Mouse (Mus musculus): Measurements from ENCODE around the gene Msln. TPM values are rescaled to one million over a fixed set of nuclear protein-coding genes. Genes with fewer than 3 reads are reported as not detected.
A peak's percentile ranks its signal among the peaks of the same experiment; 100 is the strongest.

Gene Msln
- polyA plus RNA-seq, 1 experiment from 2014 or later, result 12.9 TPM

DNA sequence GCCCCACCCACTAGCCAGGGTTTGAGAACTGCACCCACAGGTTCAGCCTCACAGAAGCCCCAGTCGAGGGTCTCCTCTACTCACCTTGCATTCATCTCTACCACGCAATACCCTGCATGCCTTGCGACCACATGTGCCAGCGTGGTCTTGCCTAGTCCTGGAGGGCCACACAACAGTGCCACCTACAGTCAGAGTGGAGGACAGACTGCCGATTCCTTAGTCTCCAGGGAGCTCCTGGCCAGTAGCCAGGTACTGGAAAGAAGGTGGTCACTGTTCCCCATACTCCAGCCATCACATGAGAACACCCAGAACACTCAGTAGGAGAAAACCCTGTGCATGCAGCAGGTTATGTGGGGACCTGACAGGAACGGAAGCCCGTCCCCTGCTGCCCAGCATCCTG is 30.3 kb downstream of the Msln start:
- 85% methylated on average over 7 of the region's 7 CpGs for WGBS
- peaks cover 14% of the 10 kb centered on the region for H3K4me1 ChIP-seq (replicated peaks; ENCODE audit: control insufficient read depth, insufficient read depth, low read length)
- no peak overlapping the region for H3K9ac ChIP-seq (ENCODE audit: low read length)
- H3K36me3 ChIP-seq (ENCODE audit: control insufficient read depth, insufficient read depth, low read length), result peaks cover 52% of the 10 kb centered on the region
- no peak for DNase-seq (ENCODE audit: low spot score)
- H3K4me3 ChIP-seq (ENCODE audit: low read depth, low read length), result no peak overlapping the region
- no peaks in the 10 kb centered on the region for H3K27me3 ChIP-seq (replicated peaks; ENCODE audit: control insufficient read depth, insufficient read depth, low read length)
- ATAC-seq (replicated peaks; ENCODE audit: low FRiP score, low TSS enrichment, low read depth), result no peak
- no peaks in the 10 kb centered on the region for H3K9me3 ChIP-seq (ENCODE audit: control insufficient read depth, low read length)
- no peak overlapping the region for H3K27ac ChIP-seq (ENCODE audit: low read depth)
- no peak overlapping the region for H3K4me2 ChIP-seq (ENCODE audit: low read length)

DNA sequence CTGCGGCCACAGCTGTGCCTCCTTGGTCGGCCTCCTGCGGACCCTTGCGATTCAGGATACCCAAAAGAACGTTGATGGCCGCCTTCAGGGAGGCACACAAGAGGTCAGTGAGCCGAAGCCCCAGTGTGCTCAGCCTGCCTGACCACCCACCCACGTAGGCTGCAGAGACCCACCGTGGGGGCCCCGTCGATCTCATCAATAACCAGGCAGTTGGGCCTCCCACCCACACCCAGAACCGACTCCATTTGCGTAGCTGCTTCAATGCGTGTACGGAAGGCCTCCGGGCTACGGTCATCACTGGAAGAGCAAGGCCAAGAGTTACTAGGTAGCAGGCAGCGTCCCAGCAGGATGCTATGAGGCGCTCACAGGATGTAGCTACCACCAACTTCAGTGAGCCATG is 30.7 kb downstream of the Msln start:
- Histone ChIP-seq H3K36me3 (ENCODE audit: control insufficient read depth, insufficient read depth, low read length) (peaks cover 52% of the 10 kb centered on the region), H3K27ac (ENCODE audit: low read depth) (no peak overlapping the region), H3K4me2 (ENCODE audit: low read length) (no peak overlapping the region), H3K4me1 (replicated peaks; ENCODE audit: control insufficient read depth, insufficient read depth, low read length) (peaks cover 12% of the 10 kb centered on the region), H3K9me3 (ENCODE audit: control insufficient read depth, low read length) (no peaks in the 10 kb centered on the region), H3K9ac (ENCODE audit: low read length) (no peak overlapping the region), H3K4me3 (ENCODE audit: low read depth, low read length) (no peak overlapping the region), H3K27me3 (replicated peaks; ENCODE audit: control insufficient read depth, insufficient read depth, low read length) (0 out of 2 replicates have a peak, but pooled peaks cover under 1% of the 10 kb centered on the region)
- ATAC-seq (replicated peaks; ENCODE audit: low FRiP score, low TSS enrichment, low read depth) (no peak), DNase-seq (ENCODE audit: low spot score) (no peak)
- 95% methylated on average over 19 of the region's 19 CpGs for WGBS

DNA sequence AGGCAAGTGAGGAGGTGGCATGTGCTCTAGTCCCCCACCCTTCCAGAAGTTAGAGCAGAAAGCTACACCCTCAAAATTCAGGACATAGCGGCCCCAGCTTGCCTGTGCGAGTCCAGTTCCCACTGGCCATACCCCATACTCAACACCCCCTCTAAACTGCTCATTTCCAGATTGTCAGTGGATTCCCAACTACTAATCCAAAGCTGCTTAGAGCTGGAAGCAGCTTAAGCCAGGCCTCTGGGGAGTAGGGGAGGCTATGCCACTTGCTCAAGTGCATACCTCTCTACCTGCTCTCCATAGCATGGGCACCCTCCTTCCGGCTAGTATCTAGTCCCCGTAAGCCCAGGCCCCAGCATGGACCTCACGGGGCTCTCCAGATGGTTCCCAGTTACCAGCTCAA is 32.7 kb downstream of the Msln start:
- H3K27me3 ChIP-seq (replicated peaks; ENCODE audit: control insufficient read depth, insufficient read depth, low read length), result peaks cover 20% of the 10 kb centered on the region
- peaks cover 52% of the 10 kb centered on the region for H3K36me3 ChIP-seq (ENCODE audit: control insufficient read depth, insufficient read depth, low read length)
- no peak overlapping the region for H3K9ac ChIP-seq (ENCODE audit: low read length)
- no peak overlapping the region for H3K27ac ChIP-seq (ENCODE audit: low read depth)
- WGBS, result 93% methylated on average over 5 of the region's 5 CpGs
- no peak overlapping the region for H3K4me2 ChIP-seq (ENCODE audit: low read length)
- H3K4me3 ChIP-seq (ENCODE audit: low read depth, low read length), result no peak overlapping the region
- H3K9me3 ChIP-seq (ENCODE audit: control insufficient read depth, low read length), result no peaks in the 10 kb centered on the region
- H3K4me1 ChIP-seq (replicated peaks; ENCODE audit: control insufficient read depth, insufficient read depth, low read length), result peaks cover 9% of the 10 kb centered on the region
- DNase-seq (ENCODE audit: low spot score), result no peak
- ATAC-seq (replicated peaks; ENCODE audit: low FRiP score, low TSS enrichment, low read depth), result no peak

- Histone ChIP-seq H3K9me3 (ENCODE audit: control insufficient read depth, low read length) (no peaks in the 10 kb centered on the region), H3K27ac (ENCODE audit: low read depth) (no peak overlapping the region), H3K4me2 (ENCODE audit: low read length) (peak overlapping the region; percentile 84), H3K4me3 (ENCODE audit: low read depth, low read length) (peak overlapping the region; percentile 35), H3K4me1 (replicated peaks; ENCODE audit: control insufficient read depth, insufficient read depth, low read length) (peaks cover 5% of the 10 kb centered on the region; the same call in 1 of the 2 replicates), H3K27me3 (replicated peaks; ENCODE audit: control insufficient read depth, insufficient read depth, low read length) (peaks cover 28% of the 10 kb centered on the region), H3K36me3 (ENCODE audit: control insufficient read depth, insufficient read depth, low read length) (peaks cover 30% of the 10 kb centered on the region; the same call in 1 of the 2 replicates), H3K9ac (ENCODE audit: low read length) (peak overlapping the region; percentile 38; the same call in 1 of the 2 replicates)
- WGBS, result 11% methylated on average over 6 of the region's 6 CpGs
- ATAC-seq (replicated peaks; ENCODE audit: low FRiP score, low TSS enrichment, low read depth) (0 out of 2 replicates have a peak, but pooled peaks have one; percentile 10), DNase-seq (ENCODE audit: low spot score) (no peak)
Observed at GRCm38 (mm10) chr17:25717691-25718090, 36.5 kb downstream of the Msln start.

DNA sequence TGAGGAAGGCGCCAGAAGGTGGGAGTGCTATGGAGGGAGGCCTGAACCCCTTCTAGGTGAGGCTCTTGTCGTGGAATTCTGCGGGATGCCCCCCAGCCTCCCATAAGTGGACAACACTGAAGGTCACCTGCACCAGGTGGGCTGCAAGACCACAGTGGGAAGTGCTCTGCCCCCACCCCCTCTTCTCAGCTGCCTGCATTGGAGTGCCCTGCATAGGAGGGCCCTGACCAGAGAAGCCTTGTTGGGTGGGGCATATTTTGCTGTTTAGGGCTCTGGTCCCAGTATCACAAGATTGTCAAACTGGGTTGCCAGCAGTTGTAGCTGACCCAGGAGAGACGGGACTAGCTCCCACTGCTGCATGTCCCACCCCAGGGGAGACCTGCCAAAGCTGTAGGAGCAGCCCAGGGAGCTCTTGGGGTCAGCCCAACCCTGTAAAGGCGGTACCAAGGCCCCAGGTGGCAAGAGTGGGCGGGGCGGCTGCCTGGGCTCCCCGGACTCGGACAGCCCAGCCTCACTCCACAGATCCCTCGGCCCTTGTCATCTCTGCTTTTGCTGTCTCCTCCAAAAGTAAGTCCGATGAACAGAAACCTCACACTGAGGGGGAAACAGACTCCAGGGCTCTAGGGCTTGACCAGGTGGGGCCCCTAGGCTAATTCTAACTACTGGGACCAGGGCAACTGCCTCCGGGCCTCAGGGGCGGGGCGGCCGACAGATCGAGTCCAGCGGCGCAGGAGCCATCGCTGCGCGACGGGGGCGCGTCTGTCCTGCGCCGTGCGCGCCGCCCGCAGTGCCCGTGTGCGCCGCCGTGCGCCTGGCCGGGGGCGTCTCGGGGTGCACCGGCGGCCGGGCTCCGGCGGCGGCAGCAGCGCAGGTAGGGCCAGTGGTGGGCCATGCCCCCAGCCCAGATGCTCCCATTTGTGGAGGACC is 37.2 kb downstream of the Msln start, which contains the start of gene Gng13:
Gene Gng13, plus strand, starts transcription at position 461 of the 927 bp plus-strand sequence.
- H3K36me3 ChIP-seq (ENCODE audit: control insufficient read depth, insufficient read depth, low read length), result peaks cover 23% of the 10 kb centered on the region; the same call in 1 of the 2 replicates
- ATAC-seq (replicated peaks; ENCODE audit: low FRiP score, low TSS enrichment, low read depth) (peak; percentile 49), DNase-seq (ENCODE audit: low spot score) (peak; percentile 66)
- peak within 1 kb of the TSS; percentile 84 for H3K4me2 ChIP-seq (ENCODE audit: low read length)
- peaks cover 5% of the 10 kb centered on the region; the same call in 1 of the 2 replicates for H3K4me1 ChIP-seq (replicated peaks; ENCODE audit: control insufficient read depth, insufficient read depth, low read length)
- H3K9me3 ChIP-seq (ENCODE audit: control insufficient read depth, low read length), result no peaks in the 10 kb centered on the region
- WGBS, result 1% methylated on average over 44 of the region's 45 CpGs
- peaks cover 28% of the 10 kb centered on the region for H3K27me3 ChIP-seq (replicated peaks; ENCODE audit: control insufficient read depth, insufficient read depth, low read length)
- H3K9ac ChIP-seq (ENCODE audit: low read length), result peak within 1 kb of the TSS; percentile 38
- H3K4me3 ChIP-seq (ENCODE audit: low read depth, low read length), result peak within 1 kb of the TSS; percentile 35
- no peak within 1 kb of the TSS for H3K27ac ChIP-seq (ENCODE audit: low read depth)

GRCm38 (mm10) chr17:25716130-25716529 is 38.0 kb downstream of the Msln start:
- ATAC-seq (replicated peaks; ENCODE audit: low FRiP score, low TSS enrichment, low read depth) (no peak), DNase-seq (ENCODE audit: low spot score) (peak; percentile 54)
- H3K9me3 ChIP-seq (ENCODE audit: control insufficient read depth, low read length), result no peaks in the 10 kb centered on the region
- H3K27ac ChIP-seq (ENCODE audit: low read depth), result no peak overlapping the region
- WGBS, result 7% methylated on average over 6 of the region's 6 CpGs
- H3K4me1 ChIP-seq (replicated peaks; ENCODE audit: control insufficient read depth, insufficient read depth, low read length), result peaks cover 5% of the 10 kb centered on the region; the same call in 1 of the 2 replicates
- no peak overlapping the region for H3K4me2 ChIP-seq (ENCODE audit: low read length)
- no peak overlapping the region for H3K9ac ChIP-seq (ENCODE audit: low read length)
- H3K36me3 ChIP-seq (ENCODE audit: control insufficient read depth, insufficient read depth, low read length), result peaks cover 19% of the 10 kb centered on the region; the same call in 1 of the 2 replicates
- peaks cover 28% of the 10 kb centered on the region for H3K27me3 ChIP-seq (replicated peaks; ENCODE audit: control insufficient read depth, insufficient read depth, low read length)
- no peak overlapping the region for H3K4me3 ChIP-seq (ENCODE audit: low read depth, low read length)

DNA sequence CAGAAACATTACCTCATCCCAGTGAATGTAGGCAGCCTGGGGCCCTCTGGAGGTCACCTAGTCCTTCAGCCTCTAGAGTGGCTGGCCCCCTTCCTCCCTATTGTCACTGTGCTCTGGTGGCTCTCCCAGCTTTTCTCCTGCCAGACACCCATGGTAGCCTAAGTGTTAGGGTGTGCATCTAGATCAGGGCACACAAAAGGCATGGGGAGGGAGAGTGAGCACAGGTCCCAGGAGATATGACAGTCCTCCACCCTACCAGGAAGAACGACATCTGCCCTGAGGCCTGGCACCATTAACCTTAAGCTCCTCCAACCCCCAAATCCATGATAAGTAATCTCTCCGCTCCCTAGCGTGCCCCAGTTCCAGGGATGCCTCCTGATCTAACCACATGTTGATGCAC is 38.6 kb downstream of the Msln start:
- Histone ChIP-seq H3K4me1 (replicated peaks; ENCODE audit: control insufficient read depth, insufficient read depth, low read length) (peaks cover 5% of the 10 kb centered on the region; the same call in 1 of the 2 replicates), H3K27ac (ENCODE audit: low read depth) (no peak overlapping the region), H3K27me3 (replicated peaks; ENCODE audit: control insufficient read depth, insufficient read depth, low read length) (peaks cover 28% of the 10 kb centered on the region), H3K4me2 (ENCODE audit: low read length) (no peak overlapping the region), H3K9ac (ENCODE audit: low read length) (no peak overlapping the region), H3K36me3 (ENCODE audit: control insufficient read depth, insufficient read depth, low read length) (peaks cover 14% of the 10 kb centered on the region; the same call in 1 of the 2 replicates), H3K4me3 (ENCODE audit: low read depth, low read length) (no peak overlapping the region), H3K9me3 (ENCODE audit: control insufficient read depth, low read length) (no peaks in the 10 kb centered on the region)
- DNase-seq (ENCODE audit: low spot score) (no peak), ATAC-seq (replicated peaks; ENCODE audit: low FRiP score, low TSS enrichment, low read depth) (no peak)
- 55% methylated on average over 3 of the region's 3 CpGs for WGBS

DNA sequence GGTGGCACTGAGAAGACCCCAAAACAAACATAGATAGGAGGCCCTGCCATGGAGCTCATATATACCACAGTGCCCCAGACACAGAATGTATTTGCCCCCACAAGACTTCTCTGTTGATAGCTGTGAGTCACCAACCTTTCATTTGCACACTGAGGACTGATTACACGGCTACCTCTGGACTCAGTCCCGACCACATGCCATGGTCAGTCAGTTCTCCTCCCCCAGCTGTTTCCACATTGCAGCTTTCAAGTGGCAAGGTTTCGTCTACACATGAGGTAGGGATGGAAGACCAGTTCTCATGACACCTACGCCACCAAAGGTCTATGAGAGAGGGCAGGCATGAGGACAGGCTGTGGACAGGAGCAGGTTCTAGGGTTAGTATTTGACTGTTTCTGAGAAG is 43.0 kb downstream of the Msln start:
- no peak for DNase-seq (ENCODE audit: low spot score)
- Histone ChIP-seq H3K9ac (ENCODE audit: low read length) (no peak overlapping the region), H3K4me2 (ENCODE audit: low read length) (no peak overlapping the region), H3K36me3 (ENCODE audit: control insufficient read depth, insufficient read depth, low read length) (no peaks in the 10 kb centered on the region), H3K9me3 (ENCODE audit: control insufficient read depth, low read length) (no peaks in the 10 kb centered on the region), H3K4me1 (replicated peaks; ENCODE audit: control insufficient read depth, insufficient read depth, low read length) (no peaks in the 10 kb centered on the region), H3K27me3 (replicated peaks; ENCODE audit: control insufficient read depth, insufficient read depth, low read length) (peaks cover 5% of the 10 kb centered on the region), H3K4me3 (ENCODE audit: low read depth, low read length) (no peak overlapping the region), H3K27ac (ENCODE audit: low read depth) (no peak overlapping the region)
- no peak for ATAC-seq (replicated peaks; ENCODE audit: low FRiP score, low TSS enrichment, low read depth)
- WGBS, result 75% methylated on average over 4 of the region's 4 CpGs
